Mouse (Mus musculus) fat pad, adult 2 months (tissue): Measurements from ENCODE around the gene Rps19.
"Not testable (repeated sequence)": the region's sequence is repeated elsewhere in the genome, so short reads cannot be mapped to it uniquely, and the experiment has no call there.

Experiments used
- DNase-seq: peaks from one replicate; pipeline ENCODE4 v3.0.0-alpha.2; 2011; ENCODE audit warnings: low read depth, low spot score; ENCODE audit errors: extremely low read depth

The Rps19 gene

DNA sequence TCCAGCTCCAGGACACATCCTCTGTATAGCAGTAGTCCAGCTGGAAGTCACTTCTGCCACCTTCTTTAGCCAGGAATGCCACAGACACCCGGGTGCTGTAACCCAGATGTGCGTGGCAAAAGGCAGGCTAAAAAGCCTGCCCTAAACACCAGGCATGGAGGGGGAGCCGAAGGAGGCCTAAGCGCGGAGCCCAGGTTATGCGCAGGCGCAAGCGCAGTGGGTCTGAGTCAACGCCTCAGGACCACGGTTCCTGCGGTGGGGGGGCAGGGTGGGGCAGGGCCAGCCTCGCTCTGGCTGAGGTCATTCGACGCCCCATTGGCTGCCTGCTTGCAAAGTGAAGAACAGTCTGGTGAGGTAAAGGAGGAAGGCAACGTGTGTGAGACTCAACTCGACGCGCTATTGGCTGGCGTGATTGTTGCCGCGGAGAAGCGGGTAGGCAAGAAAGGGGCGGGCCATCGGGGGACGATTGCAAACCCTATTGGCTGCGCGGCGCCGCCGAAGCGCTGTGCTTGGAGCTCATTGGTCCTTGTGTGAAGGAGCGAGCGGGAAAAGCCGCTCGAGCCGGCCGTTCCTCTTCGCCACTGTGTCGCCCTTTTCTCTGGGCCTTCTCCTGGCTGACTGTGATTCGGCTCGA lies 14.5 kb upstream of the Rps19 start, which contains the start of the genes Lypd4 and Dmrtc2:
Gene Lypd4 (minus strand): TSS at position 410 of the 634 bp plus-strand sequence.
Gene Dmrtc2 (plus strand): TSS at position 526 of the 634 bp plus-strand sequence.
- DNase-seq: no peak

DNA sequence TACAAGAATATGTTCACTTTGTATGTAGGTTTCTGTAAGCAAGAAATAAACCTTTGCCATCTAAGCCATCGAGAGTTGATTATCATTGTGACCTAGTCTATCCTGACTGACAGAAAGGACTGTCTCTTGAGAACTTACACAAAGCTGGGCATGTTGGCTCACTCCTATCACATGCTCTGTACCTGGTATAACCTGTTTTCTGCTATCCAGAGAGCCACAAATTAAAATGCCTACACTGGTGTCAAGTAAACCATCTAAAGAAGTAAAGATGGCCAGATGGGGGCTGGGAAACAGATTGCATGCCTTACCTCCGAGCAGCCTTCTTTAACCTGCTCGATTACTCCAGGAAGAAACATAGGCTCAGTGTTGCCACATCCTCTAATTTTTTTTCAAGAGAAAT lies 6.6 kb upstream of the Rps19 start:
- no peak for DNase-seq

DNA sequence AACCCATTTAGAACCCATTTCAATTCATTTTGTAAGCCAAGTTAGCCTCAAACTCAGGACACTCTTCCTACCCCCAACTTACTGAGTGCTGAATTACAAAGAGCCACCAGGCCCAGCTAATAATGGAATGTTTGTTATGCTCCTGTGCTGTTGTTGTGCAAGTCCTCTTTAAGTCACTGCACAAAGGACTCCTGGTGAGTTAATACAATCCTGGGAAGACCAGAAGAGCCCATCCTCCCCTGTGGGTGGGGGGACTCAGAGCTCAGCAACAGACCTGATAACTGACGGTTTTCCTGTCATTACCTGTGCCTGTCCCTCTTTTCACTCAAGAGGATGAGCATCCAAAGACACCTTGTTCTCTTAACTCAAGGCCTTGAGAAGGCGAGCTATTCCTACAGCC lies 4.6 kb upstream of the Rps19 start:
- no peak for DNase-seq

DNA sequence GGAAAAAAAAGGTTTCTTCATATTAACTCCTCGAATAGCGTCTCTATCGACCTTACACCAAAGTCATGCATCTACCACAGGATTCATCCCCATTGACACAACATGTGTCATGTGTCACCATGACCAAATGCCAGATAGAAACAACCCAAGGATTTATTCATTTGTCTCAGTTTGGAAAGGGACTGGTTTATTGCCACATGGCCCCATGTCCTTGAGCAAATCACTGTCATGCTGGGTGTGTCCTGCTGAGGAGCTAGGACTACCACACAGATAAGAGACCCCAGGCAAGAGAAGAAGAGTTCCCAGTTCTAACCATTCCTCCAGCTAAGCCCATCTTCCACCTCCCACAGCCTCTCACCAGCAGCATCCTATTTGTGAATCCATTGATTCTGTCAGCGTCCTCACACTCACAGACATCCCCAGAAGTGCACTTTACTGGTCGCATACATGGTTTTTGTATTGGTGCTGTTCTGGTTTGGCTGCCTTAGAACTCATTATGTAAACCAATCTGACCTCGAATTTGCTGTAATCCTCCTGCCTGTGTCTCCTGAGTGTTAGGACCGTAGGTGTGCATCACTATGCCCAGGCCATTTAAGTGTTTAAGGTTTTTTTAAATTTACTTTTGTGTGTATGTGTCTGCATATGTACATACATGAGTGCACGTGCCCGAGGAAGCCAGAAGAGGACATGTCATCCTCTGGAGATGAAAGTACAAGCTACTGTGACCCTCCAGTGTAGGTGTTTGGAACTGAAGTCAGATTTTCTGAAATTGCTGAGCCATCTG lies 1.6 kb upstream of the Rps19 start:
- DNase-seq: no peak

DNA sequence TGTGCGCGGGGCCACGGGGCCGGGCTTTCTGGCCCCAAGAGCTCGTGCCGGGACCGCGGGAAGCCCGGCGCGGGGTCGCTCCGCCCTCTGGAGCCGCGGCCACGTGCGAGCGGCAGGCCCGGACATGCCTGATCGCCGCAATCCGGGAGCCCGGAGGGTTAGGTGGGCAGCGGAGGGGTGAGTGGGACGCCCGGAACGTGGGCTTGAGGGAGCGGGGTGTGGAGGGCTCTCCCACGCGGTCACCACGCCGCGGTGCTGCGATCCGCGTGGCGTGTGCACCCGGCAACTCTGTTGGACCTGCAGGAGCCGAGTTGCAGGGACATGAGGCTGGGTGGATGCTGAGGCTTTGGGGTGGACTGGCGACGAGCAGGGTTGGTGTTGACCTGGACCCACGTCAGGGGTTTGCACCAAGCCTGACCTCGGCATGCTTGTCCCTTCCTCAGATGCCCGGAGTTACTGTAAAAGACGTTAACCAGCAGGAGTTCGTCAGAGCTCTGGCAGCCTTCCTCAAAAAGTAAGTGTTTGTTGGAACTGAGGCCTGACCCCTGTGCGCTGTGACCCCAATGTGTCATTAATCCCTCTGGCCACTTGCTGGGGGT lies 621 bp downstream of the Rps19 start:
- DNase-seq: no peak

DNA sequence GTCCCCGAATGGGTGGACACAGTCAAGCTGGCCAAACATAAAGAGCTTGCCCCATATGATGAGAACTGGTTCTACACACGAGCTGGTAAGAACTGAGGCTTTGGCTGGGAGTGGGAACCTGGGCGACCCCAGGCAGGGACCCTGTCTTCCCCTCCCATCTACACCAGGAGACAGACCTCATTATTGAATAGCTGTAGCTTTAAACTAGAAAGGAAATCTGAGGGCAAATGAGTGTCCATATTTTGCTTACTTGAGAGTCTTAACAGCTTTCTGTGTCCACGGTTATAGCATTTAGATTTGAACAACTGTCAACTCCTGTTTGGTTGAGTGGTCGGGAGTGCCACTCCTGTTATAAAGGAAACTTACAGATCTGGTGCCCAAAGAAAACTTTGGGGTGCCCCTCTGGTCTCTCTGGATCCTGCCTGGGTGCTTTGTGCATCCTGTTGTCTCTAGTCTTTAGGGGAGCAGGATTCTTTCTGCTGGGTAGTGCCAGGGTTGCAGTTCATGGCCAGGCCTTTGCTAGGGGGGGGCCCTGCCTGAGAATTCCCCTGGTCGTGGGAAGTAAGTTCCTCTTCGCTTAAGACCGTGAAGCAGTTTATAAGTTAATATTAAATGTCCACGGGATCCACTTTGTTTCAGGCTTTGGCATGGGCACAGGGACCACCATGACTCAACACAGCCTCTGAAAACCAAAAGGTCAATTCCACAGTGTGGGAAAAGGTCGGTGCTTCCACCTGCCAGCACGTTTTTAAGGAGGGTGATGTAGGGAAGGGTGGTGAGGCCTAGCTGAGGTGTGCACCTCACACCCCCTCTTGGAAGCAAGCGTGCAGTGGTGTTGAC lies 1.5 kb downstream of the Rps19 start:
- DNase-seq: no peak

DNA sequence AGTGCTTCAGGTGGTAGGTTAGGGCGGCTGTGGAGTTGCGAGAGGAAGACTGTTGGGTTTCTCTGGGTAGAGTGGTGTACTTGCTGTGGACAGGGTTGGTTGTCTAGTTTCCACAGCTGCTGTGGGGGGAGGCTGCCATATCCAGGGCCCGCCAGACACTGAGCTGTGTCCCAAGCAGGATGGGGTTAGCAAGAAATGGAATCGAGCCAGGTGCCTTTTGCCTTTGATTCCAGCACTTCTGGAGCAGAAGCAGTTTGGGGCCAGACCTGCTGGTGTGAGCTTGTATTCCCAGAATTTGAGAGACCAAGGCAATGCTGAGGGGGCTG lies 2.1 kb downstream of the Rps19 start:
- no peak for DNase-seq

DNA sequence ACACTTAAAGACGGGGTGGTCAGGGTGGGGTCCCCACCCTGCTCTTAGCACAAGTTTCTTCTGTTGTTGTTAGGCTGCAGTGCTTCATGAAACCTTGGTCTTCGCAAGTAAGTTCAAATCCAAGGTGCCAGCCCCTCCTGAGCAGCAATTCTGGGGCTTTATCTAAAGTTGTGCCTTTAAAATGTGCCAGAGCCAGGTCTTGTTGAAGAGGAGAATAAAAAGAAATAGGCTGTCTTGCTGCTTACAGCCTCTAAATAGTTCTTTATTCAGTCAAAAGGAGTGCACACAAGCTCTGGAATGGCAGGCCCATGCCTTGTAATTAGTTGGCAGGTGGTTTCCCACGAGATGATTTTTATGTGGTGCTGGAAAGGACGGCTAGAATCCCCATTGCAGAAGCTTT lies 2.9 kb downstream of the Rps19 start:
- DNase-seq: no peak

DNA sequence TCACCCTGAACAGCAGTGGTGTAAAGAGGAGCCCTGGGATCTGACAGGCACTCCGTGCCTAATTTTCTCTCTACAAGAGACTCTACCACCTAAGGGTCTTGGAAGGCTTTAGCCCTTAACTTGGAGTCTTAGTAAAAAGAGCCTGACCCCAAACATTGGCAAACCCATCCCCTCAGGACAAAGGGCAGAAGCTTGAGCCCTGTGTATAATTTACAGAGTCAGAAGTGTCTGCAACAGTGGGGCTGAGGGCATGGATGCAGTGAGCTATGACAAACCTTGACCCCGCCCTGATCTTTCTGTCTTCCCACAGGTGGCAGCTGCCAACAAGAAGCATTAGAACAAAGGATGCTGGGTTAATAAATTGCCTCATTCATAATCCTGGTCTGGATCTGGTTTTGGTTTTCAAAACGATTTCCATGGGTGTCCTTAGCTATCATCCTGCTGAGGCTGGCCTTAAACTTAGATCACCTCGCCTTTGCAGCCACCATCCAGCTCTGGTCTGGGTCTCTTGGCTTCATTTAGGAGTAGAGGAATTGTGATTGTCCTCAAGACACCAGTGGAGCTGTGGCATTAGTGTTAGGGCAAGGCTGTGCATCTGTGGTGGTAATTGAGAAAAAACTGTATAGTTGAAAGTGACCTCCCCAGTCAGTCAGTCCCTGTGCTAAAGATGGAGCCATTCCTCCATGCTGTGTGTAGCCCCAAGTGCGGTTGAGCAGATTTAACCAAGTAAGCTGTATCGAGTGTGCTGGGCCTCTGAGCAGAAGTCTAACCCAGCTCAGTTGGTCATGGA lies 5.5 kb downstream of the Rps19 start:
- DNase-seq: no peak

DNA sequence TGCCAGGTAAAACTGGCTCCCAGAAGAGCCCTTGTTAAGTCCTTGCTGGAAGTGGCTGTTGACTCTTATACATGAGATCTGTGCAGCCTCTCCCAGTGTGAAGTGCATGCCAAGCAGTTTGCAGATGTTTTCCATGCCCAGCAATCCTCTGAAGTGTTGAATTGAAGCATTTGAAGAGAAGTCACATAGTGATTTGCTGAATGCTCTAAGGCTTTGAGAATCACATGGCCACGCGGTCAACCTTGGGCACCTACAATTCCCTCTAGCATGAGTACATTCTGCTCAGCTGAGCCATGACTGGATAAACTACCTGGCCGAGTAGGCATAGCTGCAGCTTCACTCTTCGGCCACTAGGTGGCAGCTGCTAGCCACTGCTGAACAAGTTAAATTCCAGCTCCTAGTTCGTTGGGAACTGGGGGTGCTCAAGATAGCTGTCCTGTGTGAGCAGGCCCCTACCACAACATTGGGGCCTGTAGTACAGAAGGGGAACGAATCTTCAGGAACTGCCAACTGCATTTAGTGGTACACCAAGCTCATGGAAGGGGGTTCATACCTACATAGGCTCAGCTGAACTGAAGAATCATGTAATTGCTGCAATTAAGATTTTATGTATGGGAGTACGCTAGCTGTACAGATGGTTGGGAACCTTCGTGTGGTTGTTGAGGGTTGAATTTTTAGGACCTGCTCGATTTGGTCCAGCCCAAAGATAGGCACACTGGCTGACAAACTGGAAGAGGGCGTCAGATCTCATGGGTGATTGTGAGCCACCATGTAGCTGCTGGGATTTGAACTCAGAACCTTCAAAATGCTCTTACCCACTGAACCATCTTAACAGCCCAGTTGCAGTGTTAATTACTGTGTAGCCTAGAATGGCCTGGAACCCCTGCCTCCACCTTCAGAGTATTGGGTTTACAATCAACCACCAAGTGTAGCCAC lies 6.4 kb downstream of the Rps19 start:
- no peak for DNase-seq

DNA sequence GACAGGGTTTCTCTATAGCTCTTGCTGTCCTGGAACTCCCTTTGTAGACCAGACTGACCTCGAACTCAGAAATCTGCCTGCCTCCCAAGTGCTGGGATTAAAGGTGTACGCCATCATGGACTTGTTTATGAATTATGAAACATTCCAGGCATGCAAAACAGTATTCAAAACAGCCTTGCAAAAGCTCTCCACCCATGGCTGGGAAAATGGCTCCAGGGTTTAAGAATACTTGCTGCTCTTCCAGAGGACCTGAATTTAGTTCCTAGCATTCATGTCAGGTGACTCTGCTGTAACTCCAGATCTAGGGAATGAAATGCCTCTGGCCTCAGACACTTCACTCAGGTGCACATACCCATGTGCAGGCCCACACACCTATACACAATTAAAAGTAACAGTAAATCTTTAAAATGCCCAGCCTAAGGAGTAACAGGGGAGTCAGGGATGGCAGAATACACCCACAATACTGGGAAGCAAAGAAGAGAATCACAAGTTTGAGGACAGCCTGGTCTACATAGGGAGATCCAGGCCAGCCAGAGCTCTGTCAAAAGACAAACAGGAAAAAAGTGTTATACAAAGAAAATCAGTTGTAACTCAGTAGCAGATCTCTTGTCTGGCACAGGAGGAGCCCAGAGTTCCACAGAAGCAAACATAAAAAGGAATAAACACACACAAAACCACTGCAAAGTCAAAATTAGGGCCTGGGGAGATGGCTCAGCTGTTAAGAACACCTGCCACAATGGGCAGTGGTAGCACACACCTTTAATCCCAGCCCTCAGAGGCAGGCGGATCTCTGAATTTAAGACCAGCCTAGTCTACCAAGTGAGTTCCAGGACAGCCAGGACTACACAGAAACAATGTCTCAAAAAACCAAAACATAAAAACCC lies 7.3 kb downstream of the Rps19 start:
- DNase-seq: no peak

DNA sequence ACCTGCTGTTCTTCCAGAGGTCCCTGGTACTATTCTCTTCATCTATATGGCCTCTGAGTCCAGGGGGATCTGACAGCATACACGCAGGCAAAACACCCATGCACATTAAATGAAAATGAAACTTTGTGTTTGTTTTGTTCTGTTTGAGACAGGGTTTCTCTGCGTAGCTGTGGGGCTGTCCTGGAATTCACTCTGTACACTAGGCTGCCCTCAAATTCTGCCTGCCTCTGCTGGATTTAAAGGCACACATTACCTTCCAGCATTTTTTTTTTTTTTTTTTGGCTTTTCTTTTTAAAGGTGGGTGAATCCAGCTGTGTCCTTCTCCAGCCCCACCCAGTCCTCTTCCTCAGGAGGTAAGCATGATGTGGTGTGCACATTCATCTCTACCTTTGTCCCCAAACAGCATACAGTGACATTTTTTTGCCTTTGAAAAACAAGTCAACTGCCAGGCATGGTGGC lies 8.0 kb downstream of the Rps19 start:
- no peak for DNase-seq

DNA sequence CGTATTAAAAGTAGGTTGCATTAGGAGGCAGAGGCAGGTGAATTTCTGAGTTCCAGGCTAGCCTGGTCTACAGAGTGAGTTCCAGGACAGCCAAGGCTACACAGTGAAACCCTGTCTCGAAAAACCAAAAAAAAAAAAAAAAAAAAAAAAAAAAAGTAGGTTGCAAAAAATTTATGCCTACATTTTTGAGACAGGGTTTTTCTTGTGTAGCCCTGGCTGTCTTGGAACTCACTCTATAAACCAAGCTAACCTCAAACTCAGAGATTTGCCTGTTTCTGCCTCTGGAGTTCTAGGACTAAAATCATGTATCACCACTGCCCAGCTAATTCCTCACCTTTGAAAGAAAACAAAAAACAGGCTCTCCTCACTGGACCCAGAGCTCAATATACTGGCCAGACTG lies 11.6 kb downstream of the Rps19 start:
- not testable (repeated sequence) for DNase-seq

DNA sequence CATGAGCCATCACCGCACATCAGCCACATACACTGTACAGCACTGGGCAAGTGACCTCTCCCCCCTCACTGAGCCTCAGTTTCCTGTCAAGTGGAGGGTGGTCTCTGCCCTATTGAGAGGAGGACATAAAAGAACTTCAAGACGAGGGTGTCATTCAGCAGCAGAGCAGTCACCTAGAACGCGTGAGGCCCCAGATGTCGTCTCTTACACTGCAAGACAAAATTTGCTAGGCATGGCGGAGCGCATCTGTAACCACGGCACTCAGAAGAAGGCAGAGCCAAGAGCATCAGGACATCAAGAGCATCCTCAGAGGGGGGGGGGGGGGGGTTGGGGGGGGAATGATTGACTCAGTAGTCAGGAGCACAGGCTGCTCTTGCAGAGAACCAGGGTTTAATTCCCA lies 12.1 kb downstream of the Rps19 start:
- DNase-seq: no peak

DNA sequence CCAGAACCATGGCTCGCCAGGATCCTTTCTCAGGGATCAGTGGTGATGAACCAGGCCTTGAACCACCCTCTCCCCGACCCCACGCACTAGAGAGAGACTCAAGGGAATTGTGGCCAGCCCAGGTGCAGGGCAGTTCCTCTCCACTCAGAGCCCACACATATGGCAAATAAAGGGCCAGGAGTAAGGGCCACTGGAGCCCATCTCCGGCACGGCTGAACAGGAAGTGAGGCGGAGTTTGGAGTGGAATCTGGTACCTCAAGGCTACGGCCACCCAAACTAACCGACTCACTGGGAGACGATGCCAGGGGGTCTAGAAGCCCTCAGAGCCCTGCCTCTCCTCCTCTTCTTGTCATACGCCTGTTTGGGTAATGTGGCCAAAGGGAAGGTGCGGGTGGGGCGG lies 13.1 kb downstream of the Rps19 start, which contains the start of gene Cd79a:
Gene Cd79a (plus strand): TSS at position 158 of the 400 bp plus-strand sequence.
- DNase-seq: no peak

DNA sequence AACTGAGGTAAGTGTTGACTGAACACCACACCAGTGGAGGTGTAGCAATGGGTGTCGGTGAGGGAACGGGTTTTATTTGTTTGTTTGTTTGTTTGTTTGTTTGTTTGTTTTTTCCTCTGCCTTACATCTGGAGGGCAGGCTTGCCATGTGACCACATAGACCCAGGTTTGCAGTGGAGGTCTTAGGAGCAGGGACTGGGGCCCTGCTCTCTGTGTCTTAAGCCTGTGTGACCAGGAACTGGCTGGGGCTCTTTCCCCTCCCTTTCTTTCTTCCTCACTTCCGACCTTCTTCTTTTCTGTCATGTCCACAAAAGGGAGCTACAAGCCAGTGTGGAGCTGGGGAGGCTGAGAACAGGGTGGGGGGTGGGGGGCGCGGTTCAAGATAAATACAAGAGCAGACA lies 13.8 kb downstream of the Rps19 start:
- no peak for DNase-seq

DNA sequence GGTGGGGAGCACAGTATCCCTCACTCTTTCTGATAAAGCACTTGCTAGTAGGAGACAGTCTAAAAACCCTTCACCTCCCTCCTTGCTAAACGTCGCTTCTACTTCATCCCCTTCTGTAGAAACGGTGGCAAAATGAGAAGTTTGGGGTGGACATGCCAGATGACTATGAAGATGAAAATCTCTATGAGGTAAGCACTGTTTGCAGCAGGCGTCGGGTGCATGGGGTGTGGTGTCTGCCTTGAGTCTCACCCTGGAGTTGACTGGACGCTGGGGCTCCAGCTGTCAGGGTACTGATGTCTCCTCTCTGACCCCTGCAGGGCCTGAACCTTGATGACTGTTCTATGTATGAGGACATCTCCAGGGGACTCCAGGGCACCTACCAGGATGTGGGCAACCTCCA lies 16.9 kb downstream of the Rps19 start:
- no peak for DNase-seq

DNA sequence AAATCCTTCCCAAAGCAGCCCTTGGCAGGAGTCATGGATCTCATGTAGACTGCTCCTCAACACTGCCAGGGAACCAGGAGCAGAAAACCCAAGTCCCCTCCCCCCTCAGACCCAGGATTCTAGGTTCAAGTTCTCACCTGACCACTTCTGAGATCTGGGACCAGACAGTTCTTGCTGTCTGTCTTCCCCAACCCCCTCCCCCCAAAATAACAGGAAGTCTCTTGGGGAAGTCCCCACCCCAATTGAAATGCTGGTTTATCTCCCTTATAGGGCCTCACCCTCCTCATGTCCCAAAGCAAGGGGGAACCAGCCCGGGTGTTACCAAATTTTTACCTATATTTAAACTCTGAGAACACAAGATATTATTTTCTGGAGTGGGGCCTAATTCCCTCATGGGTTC lies 17.7 kb downstream of the Rps19 start:
- no peak for DNase-seq
